Mouse (Mus musculus): ENCODE measurements at regions not wholly inside any gene's neighbourhood (a gene's known extent, or its start where the extent isn't known, plus 50 kb on each side); places are given as distances from the start of the nearest gene placed in this dataset.

DNA sequence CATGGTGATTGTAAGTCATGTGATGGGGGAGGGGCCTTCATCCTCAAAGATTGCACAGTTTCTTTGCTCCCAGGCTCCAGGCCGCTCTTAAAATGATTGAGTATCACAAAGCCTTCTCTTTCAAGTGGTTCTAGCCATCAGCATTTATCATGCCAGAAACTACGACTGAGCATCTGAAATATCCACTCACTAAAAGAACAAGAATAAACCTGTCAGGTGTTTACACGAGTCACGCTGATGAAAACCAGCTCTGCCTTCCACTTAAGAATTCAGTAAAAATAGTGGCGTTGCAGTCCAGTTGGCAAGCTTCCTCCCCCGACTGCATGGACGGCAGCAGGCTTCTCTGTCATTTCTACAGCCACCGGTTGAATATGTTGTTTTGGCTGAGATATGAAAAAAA, 136.2 kb downstream of the Ndufa10 start:
- H3K4me3 ChIP-seq (replicated peaks): no peak overlapping the region
- H3K9me3 ChIP-seq: no peaks in the 10 kb centered on the region
- WGBS: 26% methylated on average over 8 of the region's 8 CpGs
- H3K4me1 ChIP-seq: no peaks in the 10 kb centered on the region
- H3K27me3 ChIP-seq (replicated peaks): no peaks in the 10 kb centered on the region
- no peaks in the 10 kb centered on the region for H3K36me3 ChIP-seq
- no peak overlapping the region for H3K27ac ChIP-seq
- no peak for ATAC-seq (ENCODE audit: insufficient read depth, low FRiP score, low read depth)
- H3K4me2 ChIP-seq: no peak overlapping the region
- no peak overlapping the region for H3K9ac ChIP-seq

DNA sequence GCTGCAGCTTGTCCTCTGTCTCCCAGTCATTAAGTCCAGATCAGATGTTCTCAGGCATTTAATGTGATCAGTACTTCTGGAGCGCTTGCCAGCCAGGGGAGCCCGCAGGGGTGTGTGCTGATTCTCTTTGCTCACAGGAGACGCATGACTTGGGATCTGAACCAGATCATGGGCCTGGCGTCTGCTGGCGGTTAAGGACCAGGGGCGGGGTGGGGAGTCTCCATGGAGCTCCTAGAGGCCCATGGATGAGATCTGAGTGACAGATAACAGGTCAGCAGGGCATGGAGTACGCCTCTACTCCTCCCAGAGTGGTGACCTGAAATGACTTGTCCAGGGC, 136.7 kb upstream of the Hdac4 start:
- no peaks in the 10 kb centered on the region for H3K9me3 ChIP-seq
- no peak overlapping the region for H3K9ac ChIP-seq
- H3K4me1 ChIP-seq: no peaks in the 10 kb centered on the region
- whole genome bisulfite sequencing: 66% methylated on average over 7 of the region's 7 CpGs
- no peak overlapping the region for H3K4me2 ChIP-seq
- H3K4me3 ChIP-seq (replicated peaks): no peak overlapping the region
- no peaks in the 10 kb centered on the region for H3K36me3 ChIP-seq
- H3K27me3 ChIP-seq (replicated peaks): no peaks in the 10 kb centered on the region
- H3K27ac ChIP-seq: no peak overlapping the region
- no peak for ATAC-seq (ENCODE audit: insufficient read depth, low FRiP score, low read depth)

DNA sequence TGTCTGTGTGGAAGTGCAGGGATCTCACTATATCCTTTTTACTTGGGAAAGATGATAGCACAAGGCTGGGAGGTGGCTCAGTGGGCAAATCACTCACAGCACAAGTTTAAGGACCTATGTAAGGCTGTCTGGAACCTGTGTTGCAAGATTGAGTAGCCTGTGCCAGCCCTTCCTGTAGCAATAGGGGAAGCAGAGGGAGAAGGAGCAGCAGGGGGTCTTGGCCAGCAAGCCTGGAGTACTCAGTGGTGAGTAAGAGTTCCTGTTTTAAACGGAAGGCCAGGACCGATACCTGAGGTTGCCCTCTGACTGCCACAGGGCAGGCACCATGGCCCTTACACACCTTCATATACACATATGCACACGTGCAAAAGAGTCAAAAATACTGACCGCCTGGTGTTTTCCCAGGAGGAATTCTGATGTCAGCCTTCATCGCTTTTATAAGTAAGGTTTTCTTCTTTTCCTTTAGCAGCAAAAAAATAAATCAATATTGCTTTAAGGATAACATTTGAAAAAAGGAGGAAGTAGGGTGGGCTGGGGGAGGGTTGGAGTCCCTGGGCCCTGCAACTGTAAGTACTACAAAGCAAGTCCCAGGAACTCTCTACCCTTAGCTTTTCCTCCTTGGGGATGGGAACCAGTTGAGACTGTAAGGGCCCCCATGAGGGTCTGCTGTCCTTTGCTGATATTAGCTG, 136.2 kb upstream of the Hdac4 start:
- no peak for ATAC-seq (ENCODE audit: insufficient read depth, low FRiP score, low read depth)
- WGBS: 75% methylated on average over 5 of the region's 5 CpGs
- Histone ChIP-seq H3K27me3 (replicated peaks) (no peaks in the 10 kb centered on the region), H3K9ac (no peak overlapping the region), H3K4me3 (replicated peaks) (no peak overlapping the region), H3K9me3 (no peaks in the 10 kb centered on the region), H3K4me2 (no peak overlapping the region), H3K4me1 (no peaks in the 10 kb centered on the region), H3K36me3 (no peaks in the 10 kb centered on the region), H3K27ac (no peak overlapping the region)

DNA sequence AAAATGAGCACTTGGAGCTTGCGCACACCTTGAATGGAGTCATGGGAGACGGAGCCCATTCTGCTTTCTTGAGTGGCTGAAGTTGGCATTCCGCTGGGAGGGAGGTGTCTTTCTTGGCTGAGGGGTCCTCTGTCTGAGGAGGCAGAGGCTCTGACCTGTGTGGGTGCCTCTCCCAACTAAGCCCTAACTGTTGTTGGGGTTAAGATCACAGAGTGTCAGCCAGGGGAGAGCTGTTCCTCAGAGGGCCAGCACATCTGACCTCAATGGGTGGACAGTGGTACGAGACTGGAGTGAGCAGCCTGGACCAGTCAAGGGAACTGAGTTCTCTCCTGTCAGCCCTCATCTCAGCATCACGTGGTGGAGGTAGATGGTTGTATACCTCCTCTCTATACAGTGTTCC, 134.7 kb upstream of the Hdac4 start:
- Histone ChIP-seq H3K4me2 (no peak overlapping the region), H3K27me3 (replicated peaks) (no peaks in the 10 kb centered on the region), H3K27ac (no peak overlapping the region), H3K4me1 (no peaks in the 10 kb centered on the region), H3K9me3 (no peaks in the 10 kb centered on the region), H3K4me3 (replicated peaks) (no peak overlapping the region), H3K9ac (no peak overlapping the region), H3K36me3 (no peaks in the 10 kb centered on the region)
- WGBS: 68% methylated on average over 5 of the region's 5 CpGs
- no peak for ATAC-seq (ENCODE audit: insufficient read depth, low FRiP score, low read depth)

DNA sequence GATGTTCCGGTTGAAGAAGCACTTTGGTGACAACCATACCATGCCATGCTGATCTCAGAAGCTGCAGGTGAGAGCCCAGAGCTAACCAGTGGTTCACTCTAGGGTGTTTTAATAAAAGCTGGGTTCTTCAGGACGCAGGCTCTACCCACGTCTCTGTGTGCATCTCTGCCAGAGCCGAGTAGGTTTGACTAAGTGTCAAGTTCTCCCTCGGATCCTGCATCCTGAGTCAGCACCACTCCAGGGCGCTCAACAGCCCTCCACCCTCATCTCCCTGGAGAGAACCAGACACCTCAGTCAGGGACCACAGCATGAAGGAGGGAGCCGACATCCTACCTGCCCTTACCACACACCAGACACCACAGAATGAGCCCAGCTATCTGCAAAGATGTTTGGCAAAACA, 134.0 kb upstream of the Hdac4 start:
- 77% methylated on average over 7 of the region's 7 CpGs for WGBS
- Histone ChIP-seq H3K9ac (no peak overlapping the region), H3K36me3 (no peaks in the 10 kb centered on the region), H3K27ac (no peak overlapping the region), H3K9me3 (no peaks in the 10 kb centered on the region), H3K4me3 (replicated peaks) (no peak overlapping the region), H3K4me1 (no peaks in the 10 kb centered on the region), H3K27me3 (replicated peaks) (no peaks in the 10 kb centered on the region), H3K4me2 (no peak overlapping the region)
- ATAC-seq (ENCODE audit: insufficient read depth, low FRiP score, low read depth): no peak

DNA sequence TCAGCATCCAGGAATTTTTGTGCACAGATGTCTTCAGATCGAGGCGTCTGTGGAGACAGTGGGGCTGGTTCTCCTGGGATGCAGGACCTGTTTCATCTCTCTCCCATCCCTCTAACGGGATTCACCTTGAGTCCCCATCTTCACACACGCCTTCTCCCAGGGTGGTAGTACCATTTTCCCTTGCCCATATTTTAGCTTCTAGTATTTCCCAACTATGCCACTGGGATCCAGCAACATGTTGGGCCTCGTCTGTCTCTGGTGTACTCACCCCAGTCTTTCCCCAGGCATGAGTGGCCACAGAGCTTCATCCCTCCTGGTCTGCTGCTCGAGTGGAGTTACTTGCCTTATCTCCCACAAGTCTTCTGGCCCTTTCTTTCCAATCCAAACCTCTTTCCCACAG, 131.6 kb upstream of the Hdac4 start:
- H3K4me2 ChIP-seq: no peak overlapping the region
- H3K36me3 ChIP-seq: no peaks in the 10 kb centered on the region
- ATAC-seq (ENCODE audit: insufficient read depth, low FRiP score, low read depth): no peak
- H3K4me1 ChIP-seq: no peaks in the 10 kb centered on the region
- no peak overlapping the region for H3K27ac ChIP-seq
- no peaks in the 10 kb centered on the region for H3K27me3 ChIP-seq (replicated peaks)
- H3K9ac ChIP-seq: no peak overlapping the region
- no peak overlapping the region for H3K4me3 ChIP-seq (replicated peaks)
- 82% methylated on average over 6 of the region's 6 CpGs for WGBS
- no peaks in the 10 kb centered on the region for H3K9me3 ChIP-seq

DNA sequence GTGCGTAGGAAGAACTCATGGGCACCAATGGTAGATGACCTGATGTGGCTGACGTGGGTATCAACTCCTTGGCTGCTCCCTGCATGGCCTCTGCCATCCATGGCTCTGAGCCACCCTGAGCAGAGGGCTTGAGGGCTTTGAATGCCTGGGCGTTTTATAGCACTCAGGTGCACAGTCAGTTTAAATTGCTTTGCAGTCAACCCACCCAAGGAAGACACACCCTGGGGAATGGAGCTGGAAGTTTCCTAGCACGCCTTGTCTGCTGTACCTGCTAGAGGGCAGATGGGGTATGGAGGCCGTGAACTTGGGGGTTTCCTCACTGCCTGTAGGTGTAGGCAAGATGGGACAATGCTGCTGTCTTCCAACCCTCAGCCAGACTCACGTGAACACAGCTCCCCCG, 129.8 kb upstream of the Hdac4 start:
- no peaks in the 10 kb centered on the region for H3K27me3 ChIP-seq (replicated peaks)
- ATAC-seq (ENCODE audit: insufficient read depth, low FRiP score, low read depth): no peak
- H3K9me3 ChIP-seq: no peaks in the 10 kb centered on the region
- no peaks in the 10 kb centered on the region for H3K36me3 ChIP-seq
- no peak overlapping the region for H3K4me3 ChIP-seq (replicated peaks)
- 86% methylated on average over 7 of the region's 7 CpGs for WGBS
- H3K27ac ChIP-seq: no peak overlapping the region
- no peak overlapping the region for H3K4me2 ChIP-seq
- H3K4me1 ChIP-seq: no peaks in the 10 kb centered on the region
- H3K9ac ChIP-seq: no peak overlapping the region

DNA sequence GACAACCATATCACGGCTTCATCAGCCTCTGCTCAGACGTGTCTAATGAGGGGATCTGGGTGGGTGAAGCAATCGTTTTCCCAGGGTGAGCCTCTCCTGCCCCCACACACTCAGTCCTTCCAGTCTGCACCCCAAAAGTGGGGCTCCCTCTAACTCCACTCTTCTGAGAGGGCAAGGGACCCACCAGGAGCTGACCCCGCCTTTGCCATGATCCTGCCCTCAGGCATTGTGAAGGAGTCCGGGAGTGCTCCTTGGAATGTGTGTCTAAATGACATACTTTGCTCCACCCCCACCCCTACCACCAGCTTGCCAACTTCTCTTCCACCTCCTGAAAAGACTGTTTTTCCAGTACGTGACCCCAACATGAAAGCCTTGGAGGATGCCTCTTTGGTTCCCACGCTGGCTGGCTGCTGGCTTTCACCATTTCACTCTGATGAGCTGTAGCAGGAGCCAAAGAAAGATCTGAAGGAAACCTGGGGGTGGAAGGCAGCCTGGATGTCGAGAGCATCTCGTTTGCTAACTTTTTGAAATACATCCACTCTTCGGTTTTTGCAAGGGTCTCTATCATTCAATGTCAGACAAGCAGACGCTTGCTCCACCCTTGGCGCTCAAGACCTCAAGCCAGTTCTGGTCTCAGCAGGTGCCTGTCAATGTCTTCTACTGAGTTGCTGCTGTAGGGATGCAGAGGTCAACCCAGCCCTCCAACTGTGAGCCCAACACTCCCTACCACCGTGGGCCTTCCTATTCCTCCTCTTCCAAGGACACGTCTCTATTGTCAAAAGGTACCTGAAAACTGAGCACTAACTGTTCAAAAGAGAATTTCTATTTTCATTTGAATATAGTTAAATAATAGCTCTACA, 128.8 kb upstream of the Hdac4 start:
- no peak for ATAC-seq (ENCODE audit: insufficient read depth, low FRiP score, low read depth)
- H3K9ac ChIP-seq: no peak overlapping the region
- H3K27me3 ChIP-seq (replicated peaks): no peaks in the 10 kb centered on the region
- no peak overlapping the region for H3K4me3 ChIP-seq (replicated peaks)
- H3K9me3 ChIP-seq: no peaks in the 10 kb centered on the region
- H3K27ac ChIP-seq: no peak overlapping the region
- no peak overlapping the region for H3K4me2 ChIP-seq
- 64% methylated on average over 14 of the region's 14 CpGs for WGBS
- no peaks in the 10 kb centered on the region for H3K4me1 ChIP-seq
- H3K36me3 ChIP-seq: no peaks in the 10 kb centered on the region

DNA sequence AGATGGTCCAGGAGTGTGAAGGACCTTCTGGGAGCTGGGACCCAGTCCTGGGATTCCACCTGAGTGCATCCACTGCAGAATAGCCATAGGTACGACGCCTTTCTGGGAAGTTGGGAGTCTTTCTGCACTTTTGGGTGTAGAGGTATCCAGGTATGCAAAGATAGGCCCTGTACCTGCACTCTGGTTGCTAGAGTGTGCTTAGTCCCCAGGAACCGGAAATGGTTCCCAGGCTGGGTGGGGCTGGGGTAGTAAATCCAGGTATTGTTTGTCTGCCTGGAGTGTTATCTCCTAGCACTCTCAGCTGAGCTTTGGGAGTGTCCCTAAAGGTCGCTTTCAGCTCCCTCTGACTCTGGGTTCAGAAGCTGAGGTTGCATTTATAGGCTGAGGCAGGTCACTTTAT, 121.6 kb upstream of the Hdac4 start:
- 75% methylated on average over 4 of the region's 4 CpGs for WGBS
- H3K4me2 ChIP-seq: no peak overlapping the region
- H3K4me3 ChIP-seq (replicated peaks): no peak overlapping the region
- no peak overlapping the region for H3K9ac ChIP-seq
- H3K36me3 ChIP-seq: no peaks in the 10 kb centered on the region
- peaks cover 10% of the 10 kb centered on the region; the same call in 1 of the 2 replicates for H3K4me1 ChIP-seq
- no peaks in the 10 kb centered on the region for H3K9me3 ChIP-seq
- H3K27ac ChIP-seq: no peak overlapping the region
- no peak for ATAC-seq (ENCODE audit: insufficient read depth, low FRiP score, low read depth)
- H3K27me3 ChIP-seq (replicated peaks): no peaks in the 10 kb centered on the region

DNA sequence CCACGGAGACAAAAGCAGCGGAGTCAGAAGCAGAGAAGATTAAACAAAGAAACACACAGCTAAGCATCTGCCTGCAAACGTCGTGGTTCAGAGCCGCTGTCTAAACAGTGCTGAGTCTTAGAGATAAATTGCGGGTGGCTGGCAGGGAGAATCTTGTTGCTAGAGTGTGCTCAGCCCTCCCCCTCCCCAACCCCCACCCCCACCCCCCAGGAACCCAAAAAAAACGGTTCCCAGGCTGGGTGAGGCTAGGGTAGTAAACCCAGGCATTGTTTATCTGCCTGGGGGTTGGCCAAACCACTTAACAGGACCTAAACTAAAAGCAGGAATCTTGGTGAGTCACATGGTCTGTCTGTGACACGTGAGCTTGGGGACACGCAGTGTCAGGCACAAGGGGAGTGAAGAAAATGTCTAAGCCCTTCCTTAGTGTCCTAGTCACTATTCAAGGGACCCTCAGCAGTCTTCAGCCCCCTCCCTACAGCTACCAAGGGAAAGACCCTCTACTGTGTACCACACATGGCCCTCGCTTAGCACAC, 120.8 kb upstream of the Hdac4 start:
- ATAC-seq (ENCODE audit: insufficient read depth, low FRiP score, low read depth): no peak
- Histone ChIP-seq H3K9me3 (no peaks in the 10 kb centered on the region), H3K9ac (no peak overlapping the region), H3K27me3 (replicated peaks) (no peaks in the 10 kb centered on the region), H3K36me3 (no peaks in the 10 kb centered on the region), H3K4me3 (replicated peaks) (no peak overlapping the region), H3K27ac (no peak overlapping the region), H3K4me2 (peak overlapping the region; percentile 19; the same call in 1 of the 2 replicates), H3K4me1 (peaks cover 10% of the 10 kb centered on the region; the same call in 1 of the 2 replicates)
- WGBS: 15% methylated on average over 10 of the region's 10 CpGs

DNA sequence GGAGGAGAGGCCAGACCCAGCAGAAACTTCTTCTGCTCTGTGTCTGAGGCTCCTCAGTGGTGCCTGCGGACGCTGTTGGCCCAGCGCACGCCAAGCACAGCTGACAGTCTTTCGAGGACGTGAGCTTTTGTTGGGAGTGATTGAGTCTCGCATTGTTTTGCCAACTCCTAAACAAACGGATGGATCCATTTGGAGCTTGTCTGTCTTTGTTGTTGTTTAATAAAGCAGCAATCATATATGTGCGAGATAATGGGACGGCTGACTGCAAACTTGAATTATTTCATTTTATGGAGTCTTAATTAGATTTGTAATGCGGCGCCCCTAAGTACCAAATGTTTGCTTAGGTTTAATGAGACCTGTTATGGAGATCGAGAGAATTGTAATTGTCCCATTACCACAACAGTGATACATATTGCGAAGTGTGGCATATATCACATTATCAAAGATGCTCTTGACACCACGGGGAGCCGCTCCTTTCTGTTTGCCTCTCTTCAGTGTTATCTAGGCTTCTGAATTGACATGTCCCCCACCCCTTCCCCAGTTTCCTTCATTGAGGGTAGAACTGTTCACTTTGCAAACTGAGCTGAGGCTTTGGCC, 117.6 kb upstream of the Hdac4 start:
- Histone ChIP-seq H3K4me1 (peaks cover 10% of the 10 kb centered on the region; the same call in 1 of the 2 replicates), H3K9me3 (no peaks in the 10 kb centered on the region), H3K9ac (no peak overlapping the region), H3K27me3 (replicated peaks) (no peaks in the 10 kb centered on the region), H3K4me2 (no peak overlapping the region), H3K36me3 (no peaks in the 10 kb centered on the region), H3K4me3 (replicated peaks) (no peak overlapping the region), H3K27ac (no peak overlapping the region)
- no peak for ATAC-seq (ENCODE audit: insufficient read depth, low FRiP score, low read depth)
- 66% methylated on average over 16 of the region's 16 CpGs for WGBS

DNA sequence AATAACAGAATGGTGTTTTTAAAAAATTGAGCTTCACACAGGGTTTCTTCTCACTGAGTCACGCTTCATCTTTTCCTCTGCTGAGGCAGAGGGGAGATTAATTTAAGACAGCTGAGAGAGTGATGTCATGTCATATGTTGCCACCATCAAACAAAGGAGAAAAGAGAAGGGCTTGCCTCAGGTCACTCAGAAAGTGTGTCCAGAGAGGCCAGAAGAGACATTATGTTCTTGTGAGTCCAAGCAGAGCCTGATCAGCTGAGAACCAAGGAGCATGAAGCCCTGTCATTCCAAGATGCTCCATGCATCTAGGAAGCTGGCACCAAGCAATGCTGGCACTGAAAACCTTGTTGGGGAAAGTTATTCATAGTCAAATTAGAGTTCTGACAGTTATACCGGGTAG, 114.4 kb upstream of the Hdac4 start:
- Histone ChIP-seq H3K27ac (no peak overlapping the region), H3K4me3 (replicated peaks) (no peak overlapping the region), H3K4me2 (no peak overlapping the region), H3K9ac (no peak overlapping the region), H3K27me3 (replicated peaks) (no peaks in the 10 kb centered on the region), H3K36me3 (no peaks in the 10 kb centered on the region), H3K4me1 (no peaks in the 10 kb centered on the region), H3K9me3 (no peaks in the 10 kb centered on the region)
- no peak for ATAC-seq (ENCODE audit: insufficient read depth, low FRiP score, low read depth)
- 72% methylated on average over 2 of the region's 2 CpGs for WGBS
